Mouse (Mus musculus) kidney, adult 8-10 months (tissue): ENCODE results near the gene Stt3a.
A peak's percentile ranks its signal among the peaks of the same experiment; 100 is the strongest.

Experiments
- DNase-seq, 2 experiments: peaks; one replicate each; pipeline ENCODE4 v3.0.0; 2022

Gene Stt3a

DNA sequence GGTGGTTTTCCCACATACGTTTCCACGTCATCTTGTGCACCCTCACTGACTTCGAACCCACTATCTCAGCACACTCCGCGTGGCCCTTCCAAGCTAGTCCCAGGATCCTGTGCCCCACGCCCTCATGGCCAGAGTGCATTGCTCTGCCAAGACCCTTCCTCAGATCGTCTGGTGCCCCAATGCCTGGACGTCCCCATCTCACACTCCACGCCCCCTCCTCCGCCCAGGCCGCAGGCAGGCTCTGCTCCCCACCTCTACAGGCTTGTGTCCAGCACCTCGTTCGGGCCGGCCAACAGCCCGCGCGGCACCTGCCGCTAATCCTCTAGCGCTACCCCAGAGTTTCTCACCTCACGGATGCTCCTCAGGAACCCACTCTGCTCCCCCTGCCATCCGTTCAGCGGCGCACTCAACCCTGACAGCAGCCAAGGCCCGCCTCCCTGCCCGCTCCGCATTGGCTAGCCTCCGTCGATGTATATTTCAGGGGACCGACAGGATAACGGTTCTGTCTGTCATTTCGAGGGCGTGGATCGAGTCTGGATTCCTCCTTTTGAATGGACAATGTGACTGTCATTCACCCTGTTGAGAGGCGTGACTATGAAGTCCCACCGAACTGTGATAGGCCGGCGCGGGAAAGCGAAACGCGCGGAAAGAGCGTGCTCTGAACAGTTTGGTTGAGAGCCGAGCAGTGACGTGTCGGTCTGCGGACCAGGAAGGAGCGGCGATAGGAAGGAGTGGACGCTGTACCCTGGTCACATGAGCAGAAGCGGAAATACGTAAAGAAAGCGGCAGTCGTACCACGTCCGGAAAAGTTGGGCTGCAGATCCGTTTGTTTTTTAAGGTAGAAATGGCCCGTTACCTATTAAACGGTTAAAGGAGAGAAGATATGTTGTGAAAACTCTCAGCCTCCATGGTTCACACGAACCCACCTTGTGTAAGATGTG, at the start of gene Stt3a:
TSS of gene Stt3a (minus strand) at position 477 of the 941 bp plus-strand sequence.
- DNase-seq = peak; percentile 99

DNA sequence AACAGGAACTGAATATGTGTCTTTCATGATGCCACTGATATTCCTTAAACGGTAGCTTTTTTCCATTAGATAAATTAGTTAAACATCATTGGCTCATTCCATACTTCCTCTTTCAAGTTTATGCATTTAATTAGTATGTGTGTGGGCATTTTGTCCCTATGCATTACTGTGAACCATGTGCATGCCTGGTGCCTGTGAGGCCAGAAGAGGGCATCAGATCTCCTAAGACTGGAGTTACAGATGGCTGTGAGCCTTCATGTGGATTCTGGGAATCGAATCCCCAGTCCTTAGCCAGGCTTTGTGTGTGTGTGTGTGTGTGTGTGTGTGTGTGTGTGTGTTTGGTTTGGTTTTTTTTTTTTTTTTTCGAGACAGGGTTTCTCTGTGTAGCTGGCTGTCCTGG, 47.0 kb upstream of the Stt3a start:
- DNase-seq = no peak

DNA sequence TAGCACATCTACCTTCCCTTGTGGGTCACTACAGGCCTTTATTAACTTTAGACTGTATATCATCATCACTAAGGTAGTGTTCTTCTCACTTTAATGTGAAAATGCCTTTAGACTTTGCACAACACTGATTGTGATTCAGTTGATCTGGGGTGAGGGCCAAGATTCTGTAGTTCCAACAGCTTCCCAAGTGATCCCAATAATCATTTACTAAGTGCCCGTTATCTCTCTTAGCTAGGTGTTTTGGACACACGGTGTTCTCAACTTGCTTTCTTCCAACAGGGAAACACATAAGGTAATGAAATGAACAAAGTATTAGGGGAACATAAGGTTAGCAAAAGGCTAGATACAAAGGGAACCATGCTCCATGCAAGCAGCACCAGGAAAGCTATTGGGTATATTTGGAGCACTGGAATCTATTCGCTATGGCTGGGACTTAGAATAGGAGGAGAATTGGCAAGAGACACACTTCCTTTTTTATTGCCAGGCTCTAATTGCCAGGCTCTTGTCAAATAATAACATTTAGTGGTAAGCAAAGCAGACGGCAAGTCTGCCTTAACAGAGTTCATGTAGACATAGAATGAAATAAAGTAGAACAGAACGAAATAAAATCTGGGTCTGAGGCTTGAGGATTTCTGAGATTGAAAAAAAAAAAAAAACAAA, 40.8 kb upstream of the Stt3a start:
- no peak for DNase-seq

DNA sequence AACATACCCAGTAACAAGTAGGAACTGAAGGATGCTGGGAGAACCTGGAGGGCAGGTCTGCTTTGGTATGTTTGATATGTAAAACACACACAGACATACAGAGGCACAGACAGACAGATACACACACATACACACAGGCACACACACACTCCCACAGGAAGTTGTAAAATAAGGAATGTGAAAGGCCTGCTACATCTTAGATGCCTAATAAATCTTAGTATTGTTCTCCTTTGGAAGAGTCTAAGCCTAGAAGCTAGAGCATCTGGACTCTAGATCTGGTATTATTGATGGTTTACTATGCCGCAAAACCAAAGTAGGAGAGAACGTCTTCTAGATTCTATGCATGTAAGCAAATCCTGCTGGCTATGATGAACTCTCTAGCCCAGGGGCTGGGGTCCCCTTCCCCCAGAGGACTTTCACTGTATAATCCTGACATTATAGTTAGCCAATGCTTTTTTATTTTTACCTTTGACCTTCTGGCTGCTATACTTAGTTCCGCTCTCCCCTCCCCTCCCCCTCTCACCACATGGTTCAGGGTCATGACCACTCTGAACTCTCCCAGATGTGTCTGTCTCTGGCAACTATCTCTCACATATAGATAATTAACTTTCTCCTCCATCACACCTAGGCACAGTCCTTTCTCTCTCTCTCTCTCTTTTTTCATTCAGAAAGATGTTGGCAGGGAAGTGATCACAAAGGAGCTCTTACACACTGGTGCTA, 37.9 kb upstream of the Stt3a start:
- no peak for DNase-seq

DNA sequence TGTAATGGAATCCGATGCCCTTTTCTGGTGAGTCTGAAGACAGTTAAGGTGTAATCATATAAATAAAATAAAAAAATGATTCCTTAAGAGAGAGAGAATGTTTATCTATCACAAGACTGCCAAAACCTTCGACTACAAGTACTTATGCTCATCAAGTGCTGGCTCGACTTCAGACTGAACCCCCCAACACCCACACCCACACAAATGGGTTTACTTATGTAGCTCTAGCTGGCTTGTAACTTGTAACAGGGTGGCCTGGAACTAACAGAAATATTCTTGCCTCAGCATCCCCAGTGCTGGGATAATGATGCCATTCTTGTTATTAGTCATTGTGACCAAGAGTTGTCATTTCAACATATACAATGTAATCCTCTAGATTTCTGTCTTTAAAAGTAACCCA, 36.4 kb upstream of the Stt3a start:
- DNase-seq = no peak

DNA sequence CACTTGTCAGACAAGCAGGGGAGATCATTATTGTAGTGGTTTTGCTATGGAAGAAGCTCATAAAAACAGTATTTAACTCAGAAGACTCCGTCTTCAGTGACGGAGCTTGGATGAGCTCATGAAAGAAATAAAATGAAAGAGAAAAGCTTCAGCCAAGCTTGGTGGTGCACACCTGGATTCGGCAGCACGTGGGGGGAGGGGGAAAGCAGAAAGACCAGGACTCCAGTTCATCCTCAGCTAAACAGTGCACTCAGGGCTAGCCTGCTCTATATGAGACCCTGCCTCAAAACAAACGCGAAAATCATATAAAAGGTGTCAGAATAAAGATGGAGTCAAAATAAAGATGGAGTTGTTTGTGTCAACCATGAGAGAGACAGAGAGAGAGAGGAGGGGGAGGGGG, 35.9 kb upstream of the Stt3a start:
- DNase-seq = no peak

DNA sequence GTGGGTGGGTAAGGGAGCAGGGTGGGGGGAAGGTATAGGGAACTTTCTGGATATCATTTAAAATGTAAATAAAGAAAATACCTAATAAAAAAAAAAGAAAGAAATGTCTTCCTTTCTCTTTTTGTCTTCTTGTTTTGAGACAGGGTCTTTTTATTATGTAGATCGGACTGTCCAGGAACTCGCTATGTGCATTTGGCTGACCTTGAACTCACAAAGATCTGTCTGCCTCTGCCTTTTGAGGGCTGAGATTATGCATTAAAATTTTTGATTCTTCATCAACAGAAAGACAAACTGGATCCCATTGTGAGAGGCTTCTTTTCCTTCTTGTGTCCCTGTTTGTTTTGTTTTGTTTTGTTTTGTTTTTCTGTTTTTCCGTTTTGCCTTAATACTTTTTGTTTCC, 35.5 kb upstream of the Stt3a start:
- DNase-seq = no peak

DNA sequence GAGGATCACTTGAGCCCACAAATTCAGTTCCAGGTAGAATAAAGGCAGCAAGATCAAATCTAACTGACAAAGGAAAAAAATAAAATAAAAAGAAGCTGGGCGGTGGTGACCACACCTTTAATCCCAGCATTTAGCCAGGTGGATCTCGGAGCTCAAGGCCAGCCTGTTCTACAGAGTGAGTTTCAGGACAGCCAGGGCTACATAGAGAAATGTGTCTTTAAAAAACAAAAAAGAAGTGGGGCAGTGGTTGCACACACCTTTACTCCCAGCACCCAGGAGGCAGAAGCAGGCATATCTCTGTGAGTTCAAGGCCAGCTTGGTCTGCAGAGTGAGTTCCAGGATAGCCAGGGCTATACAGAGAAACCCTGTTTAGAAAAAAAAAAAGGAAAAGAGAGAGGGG, 34.5 kb upstream of the Stt3a start:
- DNase-seq = no peak

DNA sequence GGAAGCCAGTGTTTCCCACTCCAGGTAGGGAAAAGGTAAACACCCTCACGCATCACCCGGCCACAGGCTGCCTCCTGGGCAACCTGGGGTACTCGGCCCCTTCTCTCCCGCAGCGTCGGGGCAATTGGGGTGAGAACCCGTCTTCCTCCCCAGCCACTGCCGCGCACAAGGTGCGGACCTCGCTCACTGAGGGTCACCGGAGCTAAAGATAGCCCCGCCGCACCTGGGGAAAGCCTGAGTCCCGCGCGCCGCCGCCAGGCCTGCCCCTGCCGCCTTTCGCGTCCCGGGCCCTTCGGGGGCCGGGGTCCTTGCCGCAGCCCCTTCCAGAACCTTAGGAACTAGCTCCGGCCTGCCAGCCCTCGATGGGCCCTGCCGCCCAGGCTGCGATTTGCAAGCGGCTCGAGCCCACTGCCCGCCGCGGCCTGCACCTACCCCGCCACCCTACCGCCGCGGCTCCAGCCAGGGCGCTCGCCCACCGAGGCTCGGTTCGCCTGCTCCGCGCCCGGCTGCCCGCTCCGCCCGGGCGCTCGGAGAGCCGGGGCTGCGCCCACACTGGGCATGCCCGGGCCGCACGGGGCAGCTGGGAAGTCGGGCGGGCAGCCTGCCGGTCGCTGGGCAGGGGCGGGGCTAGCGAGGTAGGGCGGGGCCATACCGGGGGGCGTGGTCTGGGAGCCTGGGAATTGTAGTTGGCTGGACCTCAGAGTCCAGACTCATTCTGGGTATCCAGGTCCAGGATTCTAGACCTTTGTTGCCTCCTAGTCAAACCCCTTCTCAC, 29.5 kb upstream of the Stt3a start, which contains the start of gene Ei24:
TSS of gene Ei24 (minus strand) at position 613 of the 775 bp plus-strand sequence.
- DNase-seq = peak; percentile 94 to 97

DNA sequence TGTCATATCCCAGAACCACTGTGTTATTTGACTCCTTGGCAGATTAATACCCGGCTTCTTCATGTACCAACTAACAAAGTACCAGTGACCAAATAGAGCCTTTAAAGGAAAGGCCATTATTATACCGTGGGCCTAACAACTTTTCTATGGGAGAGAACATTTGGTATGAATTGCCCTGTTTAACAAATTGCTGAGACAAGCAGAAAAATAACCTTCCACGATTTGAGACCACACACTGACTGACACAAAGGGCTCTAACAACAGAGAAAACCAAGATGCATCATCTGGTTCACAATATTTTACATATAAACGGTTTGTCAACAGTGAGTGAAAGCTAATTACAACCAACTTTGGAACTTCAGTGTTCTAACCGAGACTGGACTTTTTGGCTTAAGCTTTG, 28.7 kb upstream of the Stt3a start:
- DNase-seq = no peak

DNA sequence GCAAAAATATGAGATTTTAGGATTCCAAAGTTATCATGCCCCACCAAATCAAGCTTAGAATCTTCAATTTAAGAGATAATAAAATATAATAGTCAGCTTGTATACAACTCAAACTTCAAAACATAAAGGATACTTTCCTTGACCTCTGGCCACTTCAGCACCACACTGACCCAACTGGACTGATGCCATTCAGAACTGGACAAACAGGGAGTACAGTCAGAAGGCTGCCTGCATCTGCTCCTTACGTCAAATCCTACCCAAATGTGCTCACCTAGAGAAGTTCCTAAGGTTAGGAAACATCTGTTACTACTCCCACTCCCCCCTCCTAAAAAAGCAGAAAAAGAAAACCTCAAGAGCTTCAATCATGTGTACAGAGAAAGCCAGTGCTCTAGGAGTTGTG, 28.1 kb upstream of the Stt3a start:
- DNase-seq = no peak

DNA sequence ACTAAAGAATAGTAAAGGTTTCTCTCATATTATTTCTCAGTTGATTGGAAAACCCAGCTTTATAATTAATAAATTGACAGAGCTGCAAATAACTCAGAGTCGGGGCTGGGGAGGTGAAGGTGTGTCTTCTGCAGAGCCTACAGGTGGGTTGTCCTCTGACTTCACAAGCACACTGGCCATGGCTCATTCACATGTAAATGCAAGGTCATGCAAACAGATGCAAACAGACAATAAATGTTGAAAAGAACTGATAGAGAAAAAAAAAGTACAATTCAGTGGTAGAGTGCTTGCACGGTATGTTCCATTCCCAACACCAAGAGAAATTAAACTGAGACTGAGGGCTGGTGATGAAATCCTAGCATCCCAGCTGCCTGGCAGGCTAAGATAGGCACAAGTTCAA, 27.0 kb upstream of the Stt3a start:
- no peak for DNase-seq

DNA sequence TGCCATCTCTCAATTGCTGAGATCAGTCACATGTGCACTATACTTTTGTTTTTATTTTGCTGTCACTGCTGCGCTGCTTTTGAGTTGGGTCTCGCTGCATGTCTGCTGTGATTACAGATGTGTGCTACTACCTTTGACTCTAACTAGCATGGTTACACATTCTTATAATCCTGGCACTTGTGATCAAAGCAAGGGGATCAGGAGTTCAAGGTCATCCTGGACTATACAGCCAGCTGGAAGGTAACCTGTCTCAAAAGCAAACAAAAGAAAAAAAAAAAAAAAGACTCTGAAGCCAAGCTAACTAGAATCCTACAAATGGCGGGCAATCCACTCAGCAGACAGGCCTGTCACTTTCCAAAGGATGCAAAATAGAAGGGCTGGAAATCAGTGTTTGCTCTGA, 24.7 kb upstream of the Stt3a start:
- DNase-seq = no peak

DNA sequence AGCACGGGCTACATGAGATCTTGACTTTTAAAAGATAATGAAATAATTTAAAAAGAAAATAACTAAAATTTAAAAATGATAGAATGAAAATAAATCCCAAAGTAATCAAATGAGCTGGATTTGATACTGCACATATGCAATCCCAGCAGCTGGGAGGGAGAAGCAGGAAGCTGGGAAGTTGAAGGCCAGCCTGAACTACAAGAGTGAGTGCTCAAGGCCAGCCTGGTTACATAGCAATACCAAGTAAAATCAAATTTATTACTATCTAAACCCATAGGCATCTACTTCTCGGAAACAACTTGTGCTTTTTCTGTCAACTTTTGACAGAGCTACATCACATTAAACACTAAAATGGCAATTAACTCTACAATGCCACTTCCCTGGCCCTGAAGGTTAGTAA, 16.4 kb upstream of the Stt3a start:
- DNase-seq = no peak

DNA sequence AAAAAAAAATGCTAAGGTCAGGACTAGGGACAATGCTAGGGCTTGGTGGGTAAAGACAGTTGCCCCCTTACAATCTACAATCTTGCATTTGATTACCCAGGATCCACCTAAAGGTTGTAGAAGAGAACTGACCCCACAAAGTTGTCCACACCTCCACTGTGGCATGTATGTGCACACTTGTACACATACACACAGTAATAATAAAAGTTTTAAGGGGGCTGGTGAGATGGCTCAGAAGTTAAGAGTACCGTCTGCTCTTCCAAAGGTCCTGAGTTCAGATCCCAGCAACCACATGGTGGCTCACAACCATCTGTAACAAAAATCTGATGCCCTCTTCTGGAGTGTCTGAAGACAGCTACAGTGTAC, 1.6 kb upstream of the Stt3a start:
- DNase-seq = peak in 1 of 2 experiments; percentile 4

DNA sequence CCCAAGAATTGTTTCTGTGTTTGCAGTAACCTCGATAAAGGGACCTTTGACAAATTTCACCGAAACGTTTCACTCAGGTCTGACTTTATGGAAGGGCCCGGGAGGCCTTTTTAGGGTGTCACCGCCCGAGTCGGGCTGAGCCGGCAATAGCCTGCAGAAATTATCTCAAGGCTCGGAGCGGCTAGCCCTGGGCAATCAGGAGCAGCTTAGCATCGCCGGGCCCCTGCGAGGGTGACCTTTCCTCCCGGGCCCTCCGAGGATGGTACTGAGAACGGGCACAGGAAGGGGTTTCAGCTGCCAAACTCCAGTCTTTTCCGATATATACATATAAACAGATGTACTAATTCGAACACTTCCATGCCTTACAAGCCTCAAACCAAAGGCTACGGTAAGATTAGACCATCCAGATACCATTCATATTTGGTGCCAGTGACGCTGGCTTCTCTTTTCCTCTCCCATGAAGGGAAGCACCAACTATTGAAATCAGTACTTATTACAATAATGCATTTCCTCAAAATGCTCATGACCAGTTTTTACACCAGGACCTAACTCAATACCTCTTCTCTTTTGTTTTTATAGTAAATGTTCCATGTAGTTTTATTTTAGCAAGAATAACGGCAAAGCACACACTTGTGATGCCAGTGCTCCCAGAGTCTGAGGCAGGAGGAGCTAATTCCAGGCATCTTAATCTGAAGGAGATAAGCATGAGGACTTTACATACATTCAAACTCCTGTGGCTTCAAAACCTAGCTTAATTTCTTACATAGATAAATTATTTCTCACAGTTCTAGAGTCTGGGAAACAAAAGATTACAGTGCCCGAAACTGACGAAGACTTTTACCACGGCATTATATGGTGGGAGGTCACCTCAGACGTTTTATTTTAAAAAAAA, 923 bp upstream of the Stt3a start:
- peak in 1 of 2 experiments; percentile 58 for DNase-seq

DNA sequence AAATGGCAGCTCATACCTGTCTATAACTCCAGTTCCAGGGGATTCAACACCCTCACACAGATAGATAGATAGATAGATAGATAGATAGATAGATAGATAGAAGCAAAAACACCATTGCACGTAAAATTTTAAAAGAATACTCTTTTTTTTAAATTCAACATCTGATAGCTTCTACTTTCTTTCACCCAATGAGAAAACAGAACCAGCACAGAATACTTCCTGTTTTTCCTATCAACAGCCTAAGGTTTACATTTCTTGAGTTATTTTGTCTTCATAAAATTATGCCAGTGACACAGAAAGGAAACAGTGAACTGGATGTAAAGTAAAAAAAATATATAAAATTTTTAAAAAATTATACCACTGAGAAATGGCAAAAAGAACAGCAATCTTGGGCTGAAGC, 3.1 kb downstream of the Stt3a start:
- DNase-seq = no peak

DNA sequence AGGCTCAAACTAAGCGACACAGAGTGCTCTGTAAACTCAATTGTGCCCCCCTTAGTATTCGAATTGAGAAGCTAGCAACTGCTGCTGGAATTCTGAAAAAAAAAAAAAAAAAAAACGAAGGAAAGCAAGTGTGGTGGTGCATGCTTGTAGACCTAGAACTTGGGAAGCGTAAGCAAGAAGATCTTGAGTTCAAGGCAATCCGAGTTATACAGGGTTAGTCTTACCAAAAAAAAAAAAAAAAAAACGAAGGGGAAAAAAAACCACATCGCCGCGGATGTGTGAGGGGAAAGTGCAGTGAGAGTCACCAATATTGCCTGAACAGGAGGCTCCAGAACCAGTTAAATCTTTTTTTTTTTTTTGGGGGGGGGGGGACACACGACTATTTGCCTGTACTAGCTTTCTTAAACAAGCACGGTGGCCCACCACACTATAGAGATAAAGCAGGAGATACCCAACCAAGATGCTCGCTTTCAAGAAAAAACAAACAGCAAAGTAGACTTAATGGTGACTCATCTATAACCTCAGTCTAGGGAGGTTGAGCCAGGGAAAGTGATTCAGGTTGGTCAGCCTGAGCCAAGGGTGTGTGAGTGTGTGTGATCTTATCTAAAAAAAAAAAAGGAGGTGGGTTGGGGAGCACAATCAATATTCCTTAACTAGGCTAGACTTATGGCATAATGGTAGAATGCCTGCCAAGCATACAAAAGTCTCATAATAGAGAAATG, 40.3 kb downstream of the Stt3a start, which contains the start of gene Chek1:
TSS of gene Chek1 (minus strand) at position 32 of the 722 bp plus-strand sequence.
- no peak for DNase-seq

DNA sequence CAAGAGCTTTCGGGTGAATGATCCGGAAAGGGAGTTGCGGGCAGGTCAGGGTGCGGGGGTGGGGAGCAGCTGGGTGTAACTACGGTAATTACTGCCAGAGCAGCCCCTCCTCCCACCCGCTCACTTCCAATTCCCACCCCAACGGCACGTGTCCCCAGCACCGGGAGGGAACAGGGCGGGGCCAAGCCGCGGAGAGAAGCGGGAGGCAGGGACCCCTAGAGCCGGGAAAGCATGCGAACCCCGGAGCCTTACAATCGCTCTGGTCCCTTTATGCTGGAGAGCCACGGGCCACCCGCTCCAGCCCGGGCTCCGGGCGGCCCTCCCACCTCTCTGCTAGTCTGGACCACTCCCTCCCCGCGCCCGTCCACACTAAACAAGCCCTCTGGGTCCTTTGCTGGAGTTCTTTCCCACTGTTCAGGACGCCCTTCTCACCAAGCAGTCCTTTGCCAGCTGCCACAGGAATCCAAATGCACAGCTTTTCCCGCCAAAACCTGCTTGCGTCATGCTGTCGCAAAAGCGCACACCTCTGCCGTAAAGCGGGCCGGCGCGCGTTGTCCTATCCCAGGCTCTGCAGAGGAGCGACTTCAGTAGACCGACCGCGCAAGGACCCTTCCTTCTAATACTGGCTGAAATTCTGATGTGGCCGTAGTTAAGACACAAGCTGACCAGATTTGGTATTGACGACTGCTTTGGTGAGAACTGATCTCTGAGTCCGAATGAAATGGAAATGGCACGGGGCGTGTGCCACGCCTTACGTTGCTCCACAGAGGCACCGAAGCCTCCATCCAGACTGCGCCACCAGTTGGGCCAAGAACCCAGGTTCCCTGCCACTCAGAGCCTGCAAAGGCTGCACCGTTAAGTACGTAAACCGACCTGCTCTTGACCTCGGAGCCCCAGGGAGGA, 41.1 kb downstream of the Stt3a start:
- peak; percentile 87 to 93 for DNase-seq

DNA sequence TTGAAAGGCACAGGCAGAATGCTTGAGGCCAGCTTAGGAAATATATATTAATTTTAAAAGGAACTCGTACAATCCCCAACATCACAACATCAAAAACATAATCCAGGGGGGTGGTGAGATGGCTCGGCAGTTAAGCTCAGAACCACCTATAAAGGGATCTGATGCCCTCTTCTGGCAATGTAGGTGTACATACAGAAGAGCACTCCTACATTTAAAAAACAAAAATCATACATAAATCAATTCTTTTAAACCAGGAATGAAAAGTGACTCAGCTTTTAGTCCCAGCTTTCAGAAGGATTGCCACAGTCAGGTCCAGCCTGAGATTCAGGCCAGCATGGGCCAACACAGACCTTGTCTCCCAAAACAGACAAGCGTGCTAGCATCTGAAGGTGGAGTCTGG, 50.9 kb downstream of the Stt3a start:
- no peak for DNase-seq
